Mouse (Mus musculus) C2C12 (cell line): Measurements from ENCODE around the gene Slc35e1. TPM values are rescaled to one million over a fixed set of nuclear protein-coding genes. Genes with fewer than 3 reads are reported as not detected.

Experiments used
- H3K27me3 ChIP-seq: one replicate; pipeline ENCODE4 v1.6.1; 2011; ENCODE audit not compliant: control insufficient read depth, insufficient read depth, insufficient read length
- H3K36me3 ChIP-seq: one replicate; pipeline ENCODE4 v1.6.1; 2011; ENCODE audit not compliant: control insufficient read depth, insufficient read depth
- H3K4me3 ChIP-seq: one replicate; pipeline ENCODE4 v1.5.1; 2011; ENCODE audit warnings: mild to moderate bottlenecking, control low read depth; ENCODE audit not compliant: poor library complexity, insufficient read depth, severe bottlenecking
- H3K79me2 ChIP-seq: one replicate; pipeline ENCODE4 v1.6.1; 2011; ENCODE audit not compliant: control insufficient read depth, insufficient read depth
- H3K79me3 ChIP-seq: one replicate; pipeline ENCODE4 v1.6.1; 2011; ENCODE audit warnings: low read depth, control low read depth
- H3ac ChIP-seq: one replicate; pipeline ENCODE3; 2011; ENCODE audit warnings: low read depth; ENCODE audit not compliant: control insufficient read depth, insufficient read length
- CEBPB ChIP-seq: IDR thresholded peaks from one replicate; pipeline ENCODE4 v1.6.1; 2011; ENCODE audit warnings: low read depth, mild to moderate bottlenecking, control low read depth, moderate library complexity
- CTCF ChIP-seq: IDR thresholded peaks from one replicate; pipeline ENCODE4 v1.5.1; 2011; ENCODE audit not compliant: control insufficient read depth, insufficient read depth, insufficient read length
- FOSL1 ChIP-seq: IDR thresholded peaks from one replicate; pipeline ENCODE4 v1.8.0; 2011; ENCODE audit warnings: mild to moderate bottlenecking, low read length; ENCODE audit not compliant: poor library complexity, insufficient read depth, severe bottlenecking
- MAX ChIP-seq: IDR thresholded peaks from one replicate; pipeline ENCODE4 v1.6.1; 2011; ENCODE audit warnings: mild to moderate bottlenecking, control low read depth
- MYOD1 ChIP-seq: IDR thresholded peaks from one replicate; pipeline ENCODE4 v1.6.1; 2011; ENCODE audit warnings: low read depth; ENCODE audit not compliant: control insufficient read depth, insufficient read length
- MYOG ChIP-seq: IDR thresholded peaks from one replicate; pipeline ENCODE4 v1.6.1; 2011; ENCODE audit not compliant: control insufficient read depth, insufficient read length; ENCODE audit errors: extremely low read depth
- USF1 ChIP-seq: IDR thresholded peaks from one replicate; pipeline ENCODE4 v1.6.1; 2011; ENCODE audit warnings: low read depth, mild to moderate bottlenecking, control low read depth, moderate library complexity
- polyA plus RNA-seq: library from polyadenylated mRNA; unstranded; fragments of >200 nt; fragmentation: generic; extraction: Trizol; gene quantifications from one replicate; pipeline ENCODE4 v1.2.1, GENCODE M21; 2012; ENCODE audit warnings: missing spikeins

The Slc35e1 gene
- polyA plus RNA-seq, 1 experiment = 27.5 TPM

DNA sequence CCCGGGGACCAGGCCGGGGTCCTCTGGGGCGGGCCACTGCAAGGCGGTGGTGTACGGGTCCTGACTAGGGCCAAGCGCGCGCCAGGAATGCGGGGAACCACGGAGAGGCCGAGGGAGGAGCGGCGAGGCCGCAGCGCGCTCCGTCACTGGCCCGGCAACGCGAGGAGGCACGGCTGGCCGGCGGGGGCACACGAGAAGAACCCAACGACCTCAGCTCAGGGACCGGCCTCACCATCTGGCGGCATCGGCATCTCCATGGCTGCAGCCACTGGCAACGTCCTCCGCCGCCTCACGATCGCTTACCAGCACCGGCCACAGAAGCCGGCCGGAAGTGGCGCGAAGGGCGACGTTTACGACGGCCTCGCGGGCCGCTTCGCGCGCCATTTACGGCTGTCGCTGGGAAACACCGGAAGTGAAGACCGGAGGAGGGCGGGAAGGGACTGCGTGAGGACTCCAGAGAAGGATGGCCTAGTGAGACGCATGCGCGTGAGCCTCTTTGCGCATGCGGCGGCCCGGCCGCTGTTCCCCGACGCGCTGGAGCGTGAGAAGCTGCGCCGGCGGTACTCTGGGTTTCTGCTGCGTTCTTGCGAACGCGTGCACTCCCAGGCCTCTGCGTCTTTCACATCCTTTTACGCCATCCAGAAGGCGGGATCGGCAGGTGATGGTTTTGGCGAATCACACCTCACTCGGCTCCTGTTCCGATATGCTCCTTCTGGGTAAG lies 17.4 kb downstream of the Slc35e1 start, which contains the start of gene Cherp:
Gene Cherp, minus strand, starts transcription at position 401 of the 721 bp plus-strand sequence.
- H3ac ChIP-seq = peak within 1 kb of the TSS; percentile 98
- peaks cover 34% of the 10 kb centered on the region for H3K36me3 ChIP-seq
- TF ChIP-seq MYOD1 (no peak), MAX (peak; percentile 94)
- H3K27me3 ChIP-seq = no peaks in the 10 kb centered on the region
- H3K79me2 ChIP-seq = peaks cover 60% of the 10 kb centered on the region
- H3K4me3 ChIP-seq = peak within 1 kb of the TSS; percentile 91
- H3K79me3 ChIP-seq = peaks cover 39% of the 10 kb centered on the region

DNA sequence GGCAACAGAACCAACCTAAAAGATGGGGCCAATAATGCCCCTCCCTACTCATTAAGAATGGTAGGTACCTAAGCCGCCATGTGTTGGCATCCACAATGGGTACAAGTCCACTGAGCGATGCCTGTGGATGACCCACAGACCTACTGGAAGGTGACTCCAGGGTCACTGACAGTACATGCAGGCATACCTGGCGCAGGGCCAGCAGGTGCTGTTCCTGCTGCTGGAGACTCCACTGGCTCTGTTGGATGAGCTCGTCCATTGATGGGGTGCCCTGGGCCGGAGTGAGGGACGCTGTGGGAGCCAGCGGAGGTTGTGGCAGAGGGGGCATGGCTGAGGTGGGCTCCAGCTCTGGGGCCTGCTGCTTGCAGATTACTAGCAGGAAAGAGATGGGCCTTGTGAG lies 21.7 kb downstream of the Slc35e1 start:
- Histone ChIP-seq H3K4me3 (no peak overlapping the region), H3K27me3 (no peaks in the 10 kb centered on the region), H3ac (no peak overlapping the region), H3K79me2 (peaks cover 47% of the 10 kb centered on the region), H3K79me3 (peaks cover 33% of the 10 kb centered on the region), H3K36me3 (peaks cover 73% of the 10 kb centered on the region)
- TF ChIP-seq MYOG (no peak), MAX (no peak), CTCF (no peak), FOSL1 (no peak), USF1 (no peak), MYOD1 (no peak), CEBPB (no peak)

DNA sequence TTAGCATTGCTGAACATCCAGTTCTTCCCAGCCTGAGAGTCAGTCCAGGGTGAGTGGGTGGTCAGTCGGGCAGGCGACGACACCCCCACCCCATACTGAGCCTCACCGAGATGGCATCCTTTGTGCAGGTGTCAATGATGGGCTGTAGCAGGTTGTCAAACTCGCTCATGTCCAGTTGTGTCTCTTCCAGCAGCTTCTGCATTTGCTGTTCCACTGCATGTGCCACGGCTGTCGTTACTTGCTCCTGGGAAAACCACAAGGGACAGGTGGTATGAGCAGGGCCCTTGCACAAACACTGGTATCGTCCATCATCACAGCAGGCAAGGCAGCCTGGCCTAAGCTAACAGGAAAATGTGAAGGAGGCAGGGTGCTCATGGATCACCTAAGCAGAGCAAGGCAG lies 22.4 kb downstream of the Slc35e1 start:
- Histone ChIP-seq H3ac (no peak overlapping the region), H3K27me3 (no peaks in the 10 kb centered on the region), H3K79me2 (peaks cover 43% of the 10 kb centered on the region), H3K79me3 (peaks cover 30% of the 10 kb centered on the region), H3K36me3 (peaks cover 80% of the 10 kb centered on the region), H3K4me3 (no peak overlapping the region)
- TF ChIP-seq CEBPB (no peak), MYOD1 (no peak), FOSL1 (no peak), MYOG (no peak), CTCF (no peak), USF1 (no peak), MAX (no peak)

DNA sequence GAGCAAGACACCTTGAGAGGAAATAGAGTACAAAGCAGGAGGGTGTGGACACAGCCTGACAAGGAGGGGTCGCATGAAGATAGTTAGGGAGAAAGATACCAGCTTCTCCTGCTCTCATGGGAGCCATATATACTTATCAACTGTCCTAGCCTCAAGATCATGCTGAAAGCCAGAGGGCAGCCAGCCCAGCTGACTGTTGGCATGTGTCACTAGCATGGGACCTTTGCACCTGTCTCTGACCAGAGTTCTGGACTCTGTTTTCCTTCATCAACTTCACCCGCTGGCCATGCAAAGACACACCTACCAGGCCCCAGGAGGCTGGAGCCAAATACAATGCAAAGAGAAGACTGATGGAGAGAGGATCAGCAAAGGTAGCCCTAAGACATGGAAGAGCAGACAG lies 23.2 kb downstream of the Slc35e1 start:
- Histone ChIP-seq H3K27me3 (no peaks in the 10 kb centered on the region), H3ac (no peak overlapping the region), H3K4me3 (no peak overlapping the region), H3K79me2 (peaks cover 36% of the 10 kb centered on the region), H3K79me3 (peaks cover 26% of the 10 kb centered on the region), H3K36me3 (peaks cover 87% of the 10 kb centered on the region)
- TF ChIP-seq MAX = no peak
- TF ChIP-seq MYOG = no peak
- TF ChIP-seq MYOD1 = no peak
- no peak for TF ChIP-seq USF1
- no peak for TF ChIP-seq CTCF
- TF ChIP-seq CEBPB = no peak
- TF ChIP-seq FOSL1 = no peak

DNA sequence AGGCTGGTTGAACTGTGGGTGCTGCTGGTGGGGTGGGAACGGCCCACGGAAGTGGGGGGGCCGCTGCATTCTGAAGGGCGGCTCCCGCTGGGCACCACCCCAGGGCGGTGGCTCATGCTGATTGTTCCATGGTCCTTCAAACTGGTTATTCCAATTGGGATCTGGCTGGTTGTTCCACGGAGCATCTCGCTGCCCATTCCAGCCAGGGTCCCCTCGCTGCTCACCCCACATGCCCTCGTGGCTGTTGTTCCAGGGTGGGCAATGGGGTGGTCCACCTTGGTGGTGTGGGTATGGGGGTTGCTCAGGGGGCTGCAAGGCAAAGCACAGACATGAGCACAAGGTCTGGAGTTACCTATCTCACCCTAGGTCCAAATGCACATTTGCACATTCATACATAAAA lies 28.2 kb downstream of the Slc35e1 start:
- Histone ChIP-seq H3ac (no peak overlapping the region), H3K27me3 (no peaks in the 10 kb centered on the region), H3K79me3 (no peaks in the 10 kb centered on the region), H3K36me3 (peaks cover 89% of the 10 kb centered on the region), H3K79me2 (no peaks in the 10 kb centered on the region), H3K4me3 (no peak overlapping the region)
- no peak for TF ChIP-seq MAX
- TF ChIP-seq CTCF = no peak
- TF ChIP-seq MYOG = no peak
- no peak for TF ChIP-seq FOSL1
- TF ChIP-seq CEBPB = no peak
- no peak for TF ChIP-seq MYOD1
- TF ChIP-seq USF1 = no peak

DNA sequence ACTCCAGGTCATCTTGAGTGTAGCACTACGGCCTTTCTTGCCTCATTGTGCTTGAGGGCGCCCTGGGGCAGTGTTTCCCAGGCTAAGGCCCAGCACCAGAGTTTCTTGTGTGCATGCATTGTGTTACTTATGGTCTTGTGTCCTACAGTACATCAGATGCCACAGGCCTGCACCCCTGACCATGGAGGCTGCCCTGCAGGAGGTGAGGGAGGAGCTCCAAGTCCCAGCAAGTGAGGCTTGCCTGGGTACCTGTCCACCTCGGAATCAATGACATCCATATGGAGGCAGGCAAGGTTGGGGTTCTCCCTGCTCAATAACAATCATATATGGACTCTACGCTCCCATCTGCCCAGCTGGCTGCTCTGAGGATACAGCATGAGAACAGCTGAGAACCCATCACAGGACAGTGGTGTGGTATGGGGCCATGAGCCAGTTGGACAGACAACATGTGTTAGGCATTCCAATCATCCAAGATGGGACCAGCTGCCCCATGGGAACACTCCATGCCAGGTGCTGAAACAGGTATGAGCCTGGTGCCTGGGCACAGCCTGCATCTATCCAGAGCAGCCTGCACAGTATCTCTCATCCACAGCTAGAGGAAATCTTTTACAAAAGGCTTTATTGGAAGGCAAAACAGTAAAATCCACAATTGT lies 32.4 kb downstream of the Slc35e1 start:
- Histone ChIP-seq H3K79me3 (no peaks in the 10 kb centered on the region), H3K4me3 (no peak overlapping the region), H3K36me3 (peaks cover 56% of the 10 kb centered on the region), H3K27me3 (no peaks in the 10 kb centered on the region), H3ac (no peak overlapping the region), H3K79me2 (no peaks in the 10 kb centered on the region)
- TF ChIP-seq CTCF (no peak), MYOG (no peak), CEBPB (no peak), MAX (no peak), USF1 (no peak), MYOD1 (no peak), FOSL1 (no peak)
